Mouse (Mus musculus): Measurements from ENCODE around the gene Mepce. TPM values are rescaled to one million over a fixed set of nuclear protein-coding genes. Genes with fewer than 3 reads are reported as not detected.

Mepce gene
- total and polyA plus RNA-seq, 3 experiments: 58.7 to 74.2 TPM; not detected in 1

DNA sequence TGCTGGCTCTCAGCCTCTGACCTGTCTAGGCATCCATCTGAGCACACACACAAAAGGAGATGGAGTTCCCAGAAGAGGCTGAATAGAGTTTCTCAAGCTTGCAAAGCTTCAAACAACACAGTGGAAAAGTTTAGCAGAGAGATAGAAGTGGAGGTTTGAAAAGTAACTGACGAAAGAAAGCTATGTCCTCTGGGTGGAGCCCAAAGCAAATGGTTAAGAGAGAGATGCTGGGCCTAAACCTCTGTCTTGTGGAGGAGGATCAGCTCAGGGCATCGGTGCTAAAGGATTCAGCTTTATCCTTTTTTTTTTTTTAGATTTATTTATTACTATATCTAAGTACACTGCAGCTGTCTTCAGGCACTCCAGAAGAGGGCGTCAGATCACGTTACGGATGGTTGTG, 20.9 kb upstream of the Mepce start:
- Histone ChIP-seq H3K9me3 (replicated peaks; ENCODE audit: insufficient read depth, low read length) (no peaks in the 10 kb centered on the region), H3K27me3 (ENCODE audit: control insufficient read depth in 1 of 2, insufficient read depth in 2 of 2, low read length in 2 of 2) (no peaks in the 10 kb centered on the region), H3K79me2 (ENCODE audit: control insufficient read depth, insufficient read depth, low read length, poor library complexity) (no peaks in the 10 kb centered on the region), H3K9ac (ENCODE audit: control insufficient read depth, low read depth, low read length, poor library complexity, severe bottlenecking) (no peak overlapping the region), H3K4me1 (ENCODE audit: control insufficient read depth in 1 of 2, insufficient read depth in 2 of 2, low read length in 2 of 2) (no peaks in the 10 kb centered on the region), H3K36me3 (ENCODE audit: control insufficient read depth in 1 of 2, insufficient read depth in 2 of 2, low read length in 2 of 2) (no peaks in the 10 kb centered on the region), H3K27ac (ENCODE audit: control insufficient read depth, low read depth, low read length) (no peak overlapping the region), H3K4me3 (ENCODE audit: control insufficient read depth in 1 of 2, insufficient read depth in 1 of 2, low read depth in 2 of 2, low read length in 2 of 2) (no peak overlapping the region)
- TF ChIP-seq EP300 (IDR thresholded peaks at IDR 0.05; ENCODE audit: low read depth in 1 of 2, low read length in 2 of 2) (no peak), SIN3A (IDR thresholded peaks at IDR 0.05; ENCODE audit: low read length) (no peak), CHD2 (IDR thresholded peaks at IDR 0.05; ENCODE audit: low read length) (no peak), RCOR1 (IDR thresholded peaks at IDR 0.05; ENCODE audit: low read depth, low read length) (no peak), MAX (IDR thresholded peaks at IDR 0.05; ENCODE audit: low read length) (no peak), RAD21 (IDR thresholded peaks at IDR 0.05; ENCODE audit: low read depth, low read length) (no peak), MXI1 (IDR thresholded peaks at IDR 0.05; ENCODE audit: low read depth, low read length) (no peak), TCF12 (IDR thresholded peaks at IDR 0.05; ENCODE audit: low read depth, low read length) (no peak), BHLHE40 (IDR thresholded peaks at IDR 0.05; ENCODE audit: borderline replicate concordance, low read depth, low read length) (no peak), USF2 (IDR thresholded peaks at IDR 0.05; ENCODE audit: borderline replicate concordance in 1 of 2, insufficient read depth in 1 of 2, low read depth in 1 of 2, low read length in 2 of 2) (no peak), POLR2AphosphoS5 (IDR thresholded peaks at IDR 0.05; ENCODE audit: borderline replicate concordance, low read depth, low read length) (no peak), ZC3H11A (IDR thresholded peaks at IDR 0.05; ENCODE audit: low read depth, low read length) (no peak), ELF1 (IDR thresholded peaks at IDR 0.05; ENCODE audit: low read depth, low read length) (no peak), NELFE (IDR thresholded peaks at IDR 0.05; ENCODE audit: low read depth, low read length) (no peak), ETS1 (IDR thresholded peaks at IDR 0.05; ENCODE audit: low read depth, low read length) (no peak), NRF1 (IDR thresholded peaks at IDR 0.05; ENCODE audit: insufficient read depth, low read depth, low read length, poor library complexity, severe bottlenecking) (no peak), USF1 (IDR thresholded peaks at IDR 0.05; ENCODE audit: low read depth, low read length) (no peak), ZNF384 (IDR thresholded peaks at IDR 0.05; ENCODE audit: low read depth, low read length) (no peak)
- DNase-seq (ENCODE audit: low read depth, low spot score): no peak

DNA sequence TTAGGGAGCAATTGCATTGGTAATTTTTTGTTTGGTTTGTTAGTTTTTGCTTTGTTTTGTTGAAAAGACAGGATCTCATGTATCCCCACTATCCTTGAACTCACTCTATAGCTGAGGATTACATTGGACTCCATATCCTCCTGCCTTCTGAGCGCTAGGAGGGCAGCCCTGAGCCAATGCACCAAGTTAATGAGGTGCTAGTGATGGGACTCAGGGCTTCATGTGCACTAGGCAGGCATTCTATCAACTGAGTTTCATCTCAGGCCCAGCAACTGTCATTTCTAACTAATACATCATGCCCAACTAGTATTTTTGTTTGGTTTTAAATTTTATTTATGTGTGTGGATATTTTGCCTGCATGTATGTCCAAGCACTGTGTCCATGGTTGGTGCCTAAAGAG, 18.7 kb upstream of the Mepce start:
- no peak for DNase-seq (ENCODE audit: low read depth, low spot score)
- no peak overlapping the region for H3K9ac ChIP-seq (ENCODE audit: control insufficient read depth, low read depth, low read length, poor library complexity, severe bottlenecking)
- H3K36me3 ChIP-seq (ENCODE audit: control insufficient read depth in 1 of 2, insufficient read depth in 2 of 2, low read length in 2 of 2): peaks cover 0 to 2% of the 10 kb centered on the region in 2 experiments; a peak in 2 of 4 replicates
- TF ChIP-seq EP300 (IDR thresholded peaks at IDR 0.05; ENCODE audit: low read depth in 1 of 2, low read length in 2 of 2) (no peak), MAX (IDR thresholded peaks at IDR 0.05; ENCODE audit: low read length) (no peak), TAL1 (IDR thresholded peaks at IDR 0.05; ENCODE audit: low read length) (no peak), KAT2A (conservative IDR thresholded peaks at IDR 0.05; ENCODE audit: low read depth, low read length) (no peak), TCF12 (IDR thresholded peaks at IDR 0.05; ENCODE audit: low read depth, low read length) (no peak)
- H3K9me3 ChIP-seq (replicated peaks; ENCODE audit: insufficient read depth, low read length): no peaks in the 10 kb centered on the region
- no peak overlapping the region for H3K27ac ChIP-seq (ENCODE audit: control insufficient read depth, low read depth, low read length)
- H3K79me2 ChIP-seq (ENCODE audit: control insufficient read depth, insufficient read depth, low read length, poor library complexity): no peaks in the 10 kb centered on the region
- H3K27me3 ChIP-seq (ENCODE audit: control insufficient read depth in 1 of 2, insufficient read depth in 2 of 2, low read length in 2 of 2): no peaks in the 10 kb centered on the region
- H3K4me1 ChIP-seq (ENCODE audit: control insufficient read depth in 1 of 2, insufficient read depth in 2 of 2, low read length in 2 of 2): peaks cover 0 to 2% of the 10 kb centered on the region in 2 experiments; a peak in 1 of 4 replicates
- no peak overlapping the region for H3K4me3 ChIP-seq (ENCODE audit: control insufficient read depth in 1 of 2, insufficient read depth in 1 of 2, low read depth in 2 of 2, low read length in 2 of 2)

All from MEL (cell line).